Mouse (Mus musculus): ENCODE measurements around the gene Gm13212.
A peak's percentile ranks its signal among the peaks of the same experiment; 100 is the strongest.
"Not testable (repeated sequence)": the region's sequence is repeated elsewhere in the genome, so short reads cannot be mapped to it uniquely, and the experiment has no call there.

GRCm38 (mm10) chr4:145545734-145546349, 39.1 kb upstream of the Gm13212 start:
- peak; percentile 47; the same call in 1 of the 3 replicates for TF ChIP-seq GATA1 (IDR thresholded peaks at IDR 0.05; ENCODE audit: borderline replicate concordance, low read length)
- TF ChIP-seq FLI1 (IDR thresholded peaks at IDR 0.05; ENCODE audit: low read length): not testable (repeated sequence)

Data from megakaryocyte, embryonic 14.5 days (primary cell).